Mouse (Mus musculus) midbrain, postnatal 0 days (tissue): ENCODE results near the gene Cisd2. TPM values are rescaled to one million over a fixed set of nuclear protein-coding genes. Genes with fewer than 3 reads are reported as not detected.

Experiments
- ATAC-seq: fragments of 200-750 bp; cut with Nextera tagmentation; 2 replicates; pipeline ENCODE4 v1.8.0; 2017; ENCODE audit warnings: moderate number of reproducible peaks, mild to moderate bottlenecking, moderate TSS enrichment, moderate library complexity; ENCODE audit not compliant: low FRiP score
- DNase-seq: peaks from one replicate; pipeline ENCODE4 v3.0.0-alpha.2; 2015; ENCODE audit warnings: low spot score
- H3K27ac ChIP-seq: fragments of 300-500 bp; sonication (generic); 2 replicates; pipeline ENCODE4 v1.5.1; 2014; ENCODE audit warnings: low read depth, mild to moderate bottlenecking, low read length, mixed read lengths
- H3K27me3 ChIP-seq: fragments of 300-500 bp; sonication (generic); 2 replicates; pipeline ENCODE4 v1.6.1; 2014; ENCODE audit warnings: low read length, control low read depth, mixed read lengths; ENCODE audit not compliant: insufficient read depth
- H3K36me3 ChIP-seq: fragments of 300-500 bp; sonication (generic); 2 replicates; pipeline ENCODE4 v1.6.1; 2014; ENCODE audit warnings: low read length, control low read depth, mixed read lengths; ENCODE audit not compliant: insufficient read depth
- H3K4me1 ChIP-seq: fragments of 300-500 bp; sonication (generic); 2 replicates; pipeline ENCODE4 v1.6.1; 2014; ENCODE audit warnings: mild to moderate bottlenecking, control low read depth, antibody characterized with exemption, low read length, mixed read lengths; ENCODE audit not compliant: insufficient read depth
- H3K4me2 ChIP-seq: fragments of 300-500 bp; sonication (generic); 2 replicates; pipeline ENCODE4 v1.6.1; 2014; ENCODE audit warnings: low read depth, mild to moderate bottlenecking, low read length, mixed read lengths; ENCODE audit not compliant: poor library complexity, severe bottlenecking
- H3K4me3 ChIP-seq: fragments of 300-500 bp; sonication (generic); 2 replicates; pipeline ENCODE4 v1.5.1; 2014; ENCODE audit warnings: low read depth, mild to moderate bottlenecking, low read length, moderate library complexity
- H3K9ac ChIP-seq: fragments of 300-500 bp; sonication (generic); replicated peaks from 2 replicates; pipeline ENCODE4 v1.6.1; 2014; ENCODE audit warnings: mild to moderate bottlenecking, low read length, moderate library complexity, mixed read lengths; ENCODE audit not compliant: poor library complexity, severe bottlenecking
- H3K9me3 ChIP-seq: fragments of 300-500 bp; sonication (generic); 2 replicates; pipeline ENCODE4 v1.6.1; 2016; ENCODE audit warnings: low read length, control low read depth
- CTCF ChIP-seq: IDR thresholded peaks from 2 replicates; pipeline ENCODE4 v1.5.1; 2016; ENCODE audit warnings: antibody characterized with exemption, mild to moderate bottlenecking
- WGBS: fragments of 180-500 bp; shearing (Covaris S2); extraction: QIAGEN DNeasy Blood & Tissue Kit; methylation state at CpG from one replicate; pipeline ENCODE4 v1.1.7; 2014; 5-methylcytosine and 5-hydroxymethylcytosine counted together
- polyA plus RNA-seq: library from polyadenylated mRNA; unstranded; fragments of >200 nt; fragmentation: Nextera tagmentation; extraction: Ambion mirVana; gene quantifications from 2 replicates; pipeline ENCODE4 v1.2.1, GENCODE M21; 2015
- total RNA-seq: library from RNA; depleted of rRNA; stranded (reverse); fragments of >200 nt; gene quantifications from 2 replicates; pipeline ENCODE4 v1.2.3, GENCODE M21; 2014

The Cisd2 gene
- total and polyA plus RNA-seq, 2 experiments from 2014 or later, result 26.8 to 43.7 TPM

DNA sequence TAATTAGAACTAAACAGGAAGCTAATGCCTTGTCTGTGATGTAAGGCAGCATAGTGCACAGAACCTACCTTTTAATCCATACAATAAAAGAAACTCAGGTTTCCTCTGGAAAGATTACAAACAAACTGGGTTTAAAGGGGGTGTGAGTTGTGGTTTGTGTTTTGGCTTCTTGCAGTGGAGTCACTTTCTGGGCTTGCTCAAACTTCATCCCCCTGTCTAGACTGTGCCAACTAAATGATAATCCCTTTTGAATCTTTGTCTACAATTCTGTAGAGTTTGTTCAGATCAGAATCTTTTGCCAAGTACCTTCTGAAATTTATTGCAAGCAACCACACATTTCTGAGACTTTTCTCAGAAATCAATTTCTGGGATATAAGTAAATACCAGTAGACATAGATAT, 21.2 kb upstream of the Cisd2 start:
- Histone ChIP-seq H3K4me1 (no peaks in the 10 kb centered on the region; the same call in 1 of the 2 replicates), H3K9ac (no peak overlapping the region), H3K27me3 (no peaks in the 10 kb centered on the region), H3K9me3 (no peaks in the 10 kb centered on the region), H3K4me2 (no peak overlapping the region), H3K36me3 (no peaks in the 10 kb centered on the region; the same call in 1 of the 2 replicates), H3K27ac (no peak overlapping the region), H3K4me3 (no peak overlapping the region)
- TF ChIP-seq CTCF, result no peak
- ATAC-seq (no peak), DNase-seq (no peak)

GRCm38 (mm10) chr3:135440621-135441020, 16.9 kb upstream of the Cisd2 start:
- Histone ChIP-seq H3K4me2 (peak overlapping the region; percentile 67), H3K27ac (no peak overlapping the region), H3K9me3 (no peaks in the 10 kb centered on the region), H3K4me3 (peak overlapping the region; percentile 94), H3K9ac (peak overlapping the region; percentile 95; the same call in 1 of the 2 replicates), H3K27me3 (no peaks in the 10 kb centered on the region), H3K4me1 (no peaks in the 10 kb centered on the region; the same call in none of the 2 replicates), H3K36me3 (no peaks in the 10 kb centered on the region; the same call in 1 of the 2 replicates)
- 35% methylated on average over 10 of the region's 10 CpGs for WGBS
- TF ChIP-seq CTCF, result no peak
- DNase-seq (no peak), ATAC-seq (no peak)

DNA sequence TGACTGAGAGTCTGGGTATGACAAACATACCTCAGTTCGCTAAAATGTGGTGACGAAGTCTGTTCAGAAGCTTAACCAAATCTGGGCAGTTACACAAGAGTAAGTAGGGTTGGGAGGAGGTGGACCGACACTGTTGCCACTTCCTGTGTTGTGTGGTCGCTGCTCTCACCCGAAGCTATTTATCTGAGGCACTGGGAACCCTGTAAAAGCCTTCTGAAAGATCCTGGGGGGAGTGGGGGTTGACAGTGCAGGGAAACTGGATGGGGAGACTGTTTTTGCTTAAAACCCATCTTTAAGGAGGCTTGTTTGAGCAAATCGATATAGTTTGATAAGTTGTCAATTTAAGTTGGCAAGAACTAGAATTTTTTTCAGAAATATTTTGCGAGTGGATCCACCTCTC, 16.5 kb upstream of the Cisd2 start:
- WGBS, result 18% methylated on average over 7 of the region's 7 CpGs
- no peaks in the 10 kb centered on the region for H3K9me3 ChIP-seq

DNA sequence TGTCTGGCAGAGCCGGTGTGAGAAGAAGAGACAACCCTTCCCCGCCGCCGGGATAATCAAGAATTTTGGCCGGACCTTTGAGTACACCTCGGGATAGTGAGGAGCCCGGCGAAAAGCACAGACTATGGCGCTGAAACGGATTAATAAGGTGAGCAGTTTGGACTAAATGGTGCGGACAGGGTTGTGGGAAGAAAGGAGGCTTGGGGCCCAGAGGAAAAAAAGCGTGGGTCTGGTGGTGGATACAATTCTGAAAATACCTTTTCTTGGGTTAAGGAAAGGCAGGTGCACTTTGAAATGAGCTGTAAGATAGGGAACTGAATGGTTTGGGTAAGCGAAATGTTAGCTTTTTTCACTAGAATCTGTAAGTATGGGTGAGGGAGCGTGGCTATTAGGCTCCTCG, 15.9 kb upstream of the Cisd2 start:
- peak overlapping the region; percentile 100 for H3K27ac ChIP-seq
- H3K36me3 ChIP-seq, result no peaks in the 10 kb centered on the region; the same call in 1 of the 2 replicates
- TF ChIP-seq CTCF, result no peak
- H3K4me3 ChIP-seq, result peak overlapping the region; percentile 94
- DNase-seq (no peak), ATAC-seq (no peak)
- H3K27me3 ChIP-seq, result no peaks in the 10 kb centered on the region
- H3K4me2 ChIP-seq, result peak overlapping the region; percentile 67
- no peaks in the 10 kb centered on the region; the same call in none of the 2 replicates for H3K4me1 ChIP-seq
- 1% methylated on average over 15 of the region's 15 CpGs for WGBS
- no peaks in the 10 kb centered on the region for H3K9me3 ChIP-seq
- H3K9ac ChIP-seq, result peak overlapping the region; percentile 95

More for the DNA sequence above, 16.5 kb upstream of the Cisd2 start:
- Histone ChIP-seq H3K4me2 (peak overlapping the region; percentile 67), H3K27me3 (no peaks in the 10 kb centered on the region), H3K9ac (peak overlapping the region; percentile 95), H3K27ac (no peak overlapping the region), H3K4me1 (no peaks in the 10 kb centered on the region; the same call in none of the 2 replicates), H3K36me3 (no peaks in the 10 kb centered on the region; the same call in 1 of the 2 replicates), H3K4me3 (peak overlapping the region; percentile 94)
- ATAC-seq (no peak), DNase-seq (peak; percentile 34)
- TF ChIP-seq CTCF, result no peak

DNA sequence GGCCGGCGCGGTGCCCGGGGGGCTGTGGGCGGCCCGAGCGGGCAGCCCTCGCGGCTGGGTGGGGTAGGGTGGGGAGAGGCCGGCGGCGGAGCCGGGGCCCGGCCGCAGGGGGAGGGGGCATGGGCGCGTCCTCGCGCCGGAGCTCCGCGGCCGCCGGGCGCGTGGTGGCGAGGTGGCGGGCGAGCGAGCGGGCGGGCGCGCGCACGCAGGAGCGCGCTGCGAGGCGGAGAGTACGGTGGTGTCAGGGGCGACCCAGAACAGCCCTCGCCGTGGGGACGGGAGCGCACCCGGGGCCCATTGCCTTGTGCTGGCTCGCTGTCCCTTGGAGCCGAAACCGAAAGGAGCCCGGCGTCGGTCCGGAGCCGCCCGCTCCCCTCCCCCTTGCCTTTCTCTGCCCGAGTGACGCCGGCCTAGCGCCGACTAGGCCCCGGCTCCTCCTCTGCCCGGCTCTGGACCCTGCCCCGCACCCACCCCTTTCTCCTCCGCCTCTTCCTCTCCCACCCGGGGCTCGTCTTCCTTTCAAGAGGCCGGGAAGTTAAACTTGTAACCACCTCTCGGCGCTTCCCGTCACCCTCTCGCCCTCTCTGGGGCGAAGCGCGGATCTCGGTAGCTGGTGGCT, 15.3 kb upstream of the Cisd2 start:
- peak overlapping the region; percentile 95 for H3K9ac ChIP-seq
- H3K4me2 ChIP-seq, result peak overlapping the region; percentile 67
- peak; percentile 62 for ATAC-seq
- no peaks in the 10 kb centered on the region for H3K36me3 ChIP-seq
- H3K9me3 ChIP-seq, result no peaks in the 10 kb centered on the region
- H3K4me3 ChIP-seq, result peak overlapping the region; percentile 94
- WGBS, result 1% methylated on average over 30 of the region's 76 CpGs
- no peak for TF ChIP-seq CTCF
- peak; percentile 76 for DNase-seq
- no peaks in the 10 kb centered on the region for H3K27me3 ChIP-seq
- no peaks in the 10 kb centered on the region; the same call in none of the 2 replicates for H3K4me1 ChIP-seq
- H3K27ac ChIP-seq, result peak overlapping the region; percentile 100

DNA sequence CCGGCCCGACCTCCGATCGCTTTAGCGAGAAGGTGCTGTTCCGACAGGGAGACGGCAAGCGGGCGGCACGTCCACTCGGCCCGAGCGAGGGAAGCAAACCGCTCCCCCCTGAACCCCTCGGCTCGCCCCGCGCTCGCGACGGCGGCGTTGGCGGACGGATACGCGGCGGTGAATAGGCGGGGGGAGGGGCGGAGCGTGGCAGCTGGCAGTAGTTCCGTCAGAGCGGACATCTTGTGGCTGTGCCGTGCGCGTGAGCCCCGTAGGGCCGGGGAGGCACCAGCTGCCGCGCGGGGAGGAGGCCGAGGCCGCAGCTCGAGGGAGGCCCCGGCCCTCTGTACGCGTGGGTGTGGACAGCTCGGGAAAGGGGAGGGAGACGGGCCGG, 14.8 kb upstream of the Cisd2 start:
- WGBS, result under 1% methylated on average over 33 of the region's 50 CpGs
- Histone ChIP-seq H3K27me3 (no peaks in the 10 kb centered on the region), H3K36me3 (no peaks in the 10 kb centered on the region), H3K4me1 (no peaks in the 10 kb centered on the region; the same call in none of the 2 replicates), H3K4me3 (peak overlapping the region; percentile 94), H3K9ac (peak overlapping the region; percentile 95), H3K4me2 (peak overlapping the region; percentile 67), H3K27ac (peak overlapping the region; percentile 100), H3K9me3 (no peaks in the 10 kb centered on the region)
- no peak for TF ChIP-seq CTCF
- ATAC-seq (peak; percentile 87), DNase-seq (peak; percentile 94)
